In genomic region chr9:72985250-72986220, GRCm38 (mm10) we compare ENCODE assay signal across 8 mouse cellular contexts. TPM values are rescaled to one million over a fixed set of nuclear protein-coding genes. Genes with fewer than 3 reads are reported as not detected.
DNase-seq lines count a peak whose midpoint lies in the region; ATAC-seq and TF ChIP-seq lines count a peak whose summit lies in the region.

Gene Ccpg1os, minus strand, starts transcription at chr9:72985382.
Gene Ccpg1, plus strand, starts transcription at chr9:72985429.

- ATAC-seq in embryonic facial prominence, embryonic 13.5 days (ENCODE audit: insufficient number of reproducible peaks, insufficient read depth, low FRiP score, low TSS enrichment, low read depth): peak; percentile 99
- ATAC-seq in limb, embryonic 12.5 days (ENCODE audit: insufficient number of reproducible peaks, insufficient read depth, low FRiP score, low TSS enrichment, low read depth): peak; percentile 99
- ATAC-seq in midbrain, embryonic 15.5 days (replicated peaks): peak; percentile 100

- H3K36me3 ChIP-seq in embryonic facial prominence, embryonic 13.5 days: no peaks in the 10 kb centered on the region
- H3K36me3 ChIP-seq in kidney, adult 2 months (ENCODE audit: control insufficient read depth, insufficient read depth, low read length): no peaks in the 10 kb centered on the region
- no peaks in the 10 kb centered on the region for H3K36me3 ChIP-seq in limb, embryonic 12.5 days
- no peaks in the 10 kb centered on the region for H3K36me3 ChIP-seq in midbrain, embryonic 15.5 days (replicated peaks)
- H3K36me3 ChIP-seq in spleen, adult 2 months (ENCODE audit: control insufficient read depth, insufficient read depth, low read length): no peaks in the 10 kb centered on the region

- peak within 1 kb of the TSS; percentile 89 for H3K4me3 ChIP-seq in embryonic facial prominence, embryonic 13.5 days
- H3K4me3 ChIP-seq in kidney, adult 2 months (ENCODE audit: insufficient read depth, low read depth, low read length): peak within 1 kb of the TSS; percentile 81
- H3K4me3 ChIP-seq in limb, embryonic 12.5 days (replicated peaks): peak within 1 kb of the TSS; percentile 78
- peak within 1 kb of the TSS; percentile 98 for H3K4me3 ChIP-seq in midbrain, embryonic 15.5 days
- H3K4me3 ChIP-seq in spleen, adult 2 months (ENCODE audit: extremely low read depth, insufficient read depth, insufficient read length): peak within 1 kb of the TSS; percentile 81

- no peaks in the 10 kb centered on the region for H3K9me3 ChIP-seq in embryonic facial prominence, embryonic 13.5 days
- no peaks in the 10 kb centered on the region for H3K9me3 ChIP-seq in limb, embryonic 12.5 days
- no peaks in the 10 kb centered on the region for H3K9me3 ChIP-seq in midbrain, embryonic 15.5 days

- peak within 1 kb of the TSS; percentile 89 for H3K4me2 ChIP-seq in embryonic facial prominence, embryonic 13.5 days
- H3K4me2 ChIP-seq in limb, embryonic 12.5 days: peak within 1 kb of the TSS; percentile 89
- H3K4me2 ChIP-seq in midbrain, embryonic 15.5 days: peak within 1 kb of the TSS; percentile 82

- peaks cover 14% of the 10 kb centered on the region for H3K4me1 ChIP-seq in embryonic facial prominence, embryonic 13.5 days
- peaks cover 16% of the 10 kb centered on the region; the same call in 1 of the 2 replicates for H3K4me1 ChIP-seq in kidney, adult 2 months (ENCODE audit: control insufficient read depth, insufficient read depth, low read length)
- peaks cover 9% of the 10 kb centered on the region for H3K4me1 ChIP-seq in limb, embryonic 12.5 days (replicated peaks)
- peaks cover 17% of the 10 kb centered on the region for H3K4me1 ChIP-seq in midbrain, embryonic 15.5 days
- no peaks in the 10 kb centered on the region; the same call in 1 of the 2 replicates for H3K4me1 ChIP-seq in spleen, adult 2 months (ENCODE audit: control insufficient read depth, insufficient read depth, insufficient read length)

- no peak for TF ChIP-seq POLR2A in kidney, adult 2 months (IDR thresholded peaks at IDR 0.05; ENCODE audit: low read depth, low read length)
- TF ChIP-seq POLR2A in spleen, adult 2 months (IDR thresholded peaks at IDR 0.05; ENCODE audit: low read depth, low read length): peak; percentile 38

- TF ChIP-seq CTCF in kidney, adult 2 months (conservative IDR thresholded peaks at IDR 0.05; ENCODE audit: insufficient read depth, insufficient read length, low read depth, low read length): no peak
- TF ChIP-seq CTCF in spleen, adult 2 months (IDR thresholded peaks at IDR 0.05; ENCODE audit: extremely low read depth, insufficient read depth, insufficient read length, insufficient replicate concordance): no peak

- WGBS in embryonic facial prominence, embryonic 13.5 days: under 1% methylated on average over 88 of the region's 88 CpGs
- WGBS in kidney, adult 2 months: under 1% methylated on average over 88 of the region's 88 CpGs
- WGBS in limb, embryonic 12.5 days: under 1% methylated on average over 88 of the region's 88 CpGs
- WGBS in midbrain, embryonic 15.5 days: 0% methylated on average over 84 of the region's 88 CpGs
- WGBS in spleen, adult 2 months: under 1% methylated on average over 87 of the region's 88 CpGs

- H3K27ac ChIP-seq in embryonic facial prominence, embryonic 13.5 days: peak within 1 kb of the TSS; percentile 71
- peak within 1 kb of the TSS; percentile 70; the same call in 1 of the 2 replicates for H3K27ac ChIP-seq in kidney, adult 2 months (ENCODE audit: insufficient read depth, low read depth, low read length)
- H3K27ac ChIP-seq in limb, embryonic 12.5 days: peak within 1 kb of the TSS; percentile 53; the same call in 1 of the 2 replicates
- H3K27ac ChIP-seq in midbrain, embryonic 15.5 days: peak within 1 kb of the TSS; percentile 90
- H3K27ac ChIP-seq in spleen, adult 2 months (ENCODE audit: insufficient read depth, low read length): peak within 1 kb of the TSS; percentile 89

- DNase-seq in 3134 (ENCODE audit: extremely low read depth, insufficient read length, low spot score): peak; percentile 98
- DNase-seq in adrenal gland, postnatal 36 days: peak; percentile 97 to 98
- peak; percentile 95 to 98 for DNase-seq in heart, adult 18-20 months
- DNase-seq in kidney, adult 2 months: peak; percentile 99
- peak; percentile 95 for DNase-seq in spleen, adult 2 months (ENCODE audit: low read depth in 1 of 2, low spot score in 2 of 2)

- 0 out of 2 replicates have a peak, but pooled peaks cover 4% of the 10 kb centered on the region for H3K27me3 ChIP-seq in embryonic facial prominence, embryonic 13.5 days
- no peaks in the 10 kb centered on the region for H3K27me3 ChIP-seq in kidney, adult 2 months (replicated peaks; ENCODE audit: control insufficient read depth, insufficient read depth, low read length)
- H3K27me3 ChIP-seq in limb, embryonic 12.5 days: peaks cover 16% of the 10 kb centered on the region
- no peaks in the 10 kb centered on the region for H3K27me3 ChIP-seq in midbrain, embryonic 15.5 days (replicated peaks)
- no peaks in the 10 kb centered on the region for H3K27me3 ChIP-seq in spleen, adult 2 months (ENCODE audit: control insufficient read depth, insufficient read depth, low read length)

- H3K9ac ChIP-seq in embryonic facial prominence, embryonic 13.5 days: peak within 1 kb of the TSS; percentile 82
- H3K9ac ChIP-seq in limb, embryonic 12.5 days (replicated peaks): peak within 1 kb of the TSS; percentile 65
- H3K9ac ChIP-seq in midbrain, embryonic 15.5 days: peak within 1 kb of the TSS; percentile 91

RNA-seq across cellular contexts. Expression of gene Ccpg1os, which starts in this region (rescaled TPM):
- 10 to 100 TPM; 17.8 to 18.6 TPM for total RNA-seq in adrenal gland, postnatal 36 days (2021)
- polyA plus RNA-seq in embryonic facial prominence, embryonic 13.5 days (2015; fragmentation: Nextera tagmentation; extraction: Ambion mirVana): 13.3 and 15.4 TPM in 2 replicates
- 1 to 10 TPM; 5.8 to 6.7 TPM for total RNA-seq in heart, adult 18-20 months (2021)
- polyA plus RNA-seq in kidney, adult 2 months (2012; rRNA removed): 29.1 and 34.8 TPM in 2 replicates
- 12.6 and 13.2 TPM in 2 replicates for polyA plus RNA-seq in limb, embryonic 12.5 days (2016; fragmentation: Nextera tagmentation; extraction: Ambion mirVana)
- 20.3 and 22.9 TPM in 2 replicates for polyA plus RNA-seq in midbrain, embryonic 15.5 days (2015; fragmentation: Nextera tagmentation; extraction: Ambion mirVana)
- polyA plus RNA-seq in spleen, adult 2 months (2012; rRNA removed): 1.8 and 2.3 TPM in 2 replicates

RNA-seq across cellular contexts. Expression of gene Ccpg1, which starts in this region (rescaled TPM):
- 100 to 1,000 TPM; 125 to 146 TPM for total RNA-seq in adrenal gland, postnatal 36 days (2021)
- polyA plus RNA-seq in embryonic facial prominence, embryonic 13.5 days (2015; fragmentation: Nextera tagmentation; extraction: Ambion mirVana): 20.6 and 28.8 TPM in 2 replicates
- 10 to 100 TPM; 84.9 to 95.1 TPM for total RNA-seq in heart, adult 18-20 months (2021)
- polyA plus RNA-seq in kidney, adult 2 months (2012; rRNA removed): 20.1 and 30.2 TPM in 2 replicates
- polyA plus RNA-seq in limb, embryonic 12.5 days (2016; fragmentation: Nextera tagmentation; extraction: Ambion mirVana): 13.9 and 14.6 TPM in 2 replicates
- polyA plus RNA-seq in midbrain, embryonic 15.5 days (2015; fragmentation: Nextera tagmentation; extraction: Ambion mirVana): 46.2 and 46.9 TPM in 2 replicates
- polyA plus RNA-seq in spleen, adult 2 months (2012; rRNA removed): 5.3 and 6.5 TPM in 2 replicates

Comparison
In these comparisons a context has a peak if more than half of its experiments do, and no peak if none do; other contexts are left out.
1. Peak in every context shown above with its lines: DNase-seq, ATAC-seq, H3K4me3 ChIP-seq and H3K27ac ChIP-seq.